Mouse (Mus musculus) G1E (cell line): ENCODE results near the gene Sys1.

ENCODE experiments used
- CTCF ChIP-seq: IDR thresholded peaks from 2 replicates; pipeline ENCODE4 v1.5.1; 2012; ENCODE audit warnings: low read depth, low read length, inconsistent platforms, mixed read lengths
- GATA1 ChIP-seq: IDR thresholded peaks from 2 replicates; pipeline ENCODE4 v1.6.1; 2012; ENCODE audit warnings: borderline replicate concordance, low read length, inconsistent platforms, mixed read lengths
- POLR2AphosphoS5 ChIP-seq: IDR thresholded peaks from 2 replicates; pipeline ENCODE4 v1.6.1; 2012; ENCODE audit warnings: low read depth, low read length, inconsistent platforms; ENCODE audit not compliant: insufficient replicate concordance
- TAL1 ChIP-seq: conservative IDR thresholded peaks from 2 replicates; pipeline ENCODE4 v1.6.1; 2012; ENCODE audit warnings: low read depth, low read length, inconsistent platforms, mixed read lengths

DNA sequence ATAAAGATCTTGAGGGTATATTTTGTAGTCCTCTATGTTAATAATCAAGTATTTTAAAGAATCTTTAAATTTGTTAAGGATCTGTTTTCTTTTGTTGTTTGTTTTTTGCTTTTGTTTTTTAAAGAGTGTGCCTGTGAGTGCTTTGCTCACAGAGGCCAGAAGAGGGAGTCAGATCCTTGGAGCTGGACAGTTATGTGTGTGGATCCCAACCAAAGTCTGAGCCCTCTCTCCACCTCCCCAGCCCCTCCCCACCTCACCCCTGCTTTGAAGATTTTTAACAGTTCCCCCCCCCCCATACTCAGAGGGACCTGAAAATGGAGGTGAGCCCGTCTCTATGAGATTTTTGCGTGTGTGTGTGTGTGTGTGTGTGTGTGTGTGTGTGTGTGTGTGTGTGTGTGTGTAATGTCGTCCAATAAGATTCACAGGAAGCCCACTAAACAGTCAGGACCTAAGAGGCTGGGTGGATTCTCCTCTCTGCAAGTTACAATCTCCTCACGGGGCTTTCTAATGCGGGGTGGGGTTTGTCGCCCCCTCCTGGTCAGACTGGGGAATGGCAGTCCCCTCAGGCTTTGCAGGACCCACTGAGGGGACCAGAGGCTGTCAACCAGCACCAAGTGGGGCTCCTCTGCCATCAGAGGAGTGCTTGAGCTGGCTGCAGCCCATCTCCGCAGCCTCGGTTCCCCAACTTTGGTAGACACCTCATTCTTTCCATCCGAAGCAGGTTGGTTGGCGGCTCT lies 60.9 kb downstream of the Sys1 start:
- no peak for TF ChIP-seq GATA1
- peak; percentile 97 for TF ChIP-seq CTCF
- no peak for TF ChIP-seq POLR2AphosphoS5
- no peak for TF ChIP-seq TAL1
